Mouse (Mus musculus): ENCODE measurements at regions not wholly inside any gene's neighbourhood (a gene's known extent, or its start where the extent isn't known, plus 50 kb on each side); places are given as distances from the start of the nearest gene placed in this dataset.

DNA sequence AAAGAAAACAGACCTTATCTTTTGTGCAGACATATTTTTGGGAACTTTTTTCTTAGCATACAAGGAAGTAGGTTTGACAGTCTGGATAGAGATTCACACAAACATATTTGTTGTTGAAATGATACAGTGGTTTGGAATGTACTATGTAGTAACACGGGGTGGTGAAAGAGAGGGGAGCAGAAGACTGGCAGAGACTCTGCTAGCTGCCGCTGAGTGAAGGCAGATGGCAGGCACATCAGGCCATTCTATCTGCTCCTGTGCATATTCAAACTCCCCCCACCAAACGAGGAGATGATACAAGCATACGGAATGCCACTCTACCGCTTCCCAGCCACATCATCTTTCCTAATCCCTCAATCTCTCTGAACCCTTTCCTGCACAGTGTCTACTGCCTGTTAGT, 279.1 kb upstream of the Spred2 start:
- Histone ChIP-seq H3K9ac (no peak overlapping the region), H3K9me3 (replicated peaks) (no peaks in the 10 kb centered on the region), H3K4me1 (replicated peaks) (no peaks in the 10 kb centered on the region), H3K36me3 (replicated peaks) (no peaks in the 10 kb centered on the region), H3K27me3 (no peaks in the 10 kb centered on the region), H3K4me3 (replicated peaks) (no peak overlapping the region), H3K4me2 (no peak overlapping the region), H3K27ac (replicated peaks) (no peak overlapping the region)
- WGBS (ENCODE audit: insufficient replicate concordance), result 53% methylated on average over 5 of the region's 5 CpGs
- no peak for ATAC-seq (ENCODE audit: insufficient read depth)

DNA sequence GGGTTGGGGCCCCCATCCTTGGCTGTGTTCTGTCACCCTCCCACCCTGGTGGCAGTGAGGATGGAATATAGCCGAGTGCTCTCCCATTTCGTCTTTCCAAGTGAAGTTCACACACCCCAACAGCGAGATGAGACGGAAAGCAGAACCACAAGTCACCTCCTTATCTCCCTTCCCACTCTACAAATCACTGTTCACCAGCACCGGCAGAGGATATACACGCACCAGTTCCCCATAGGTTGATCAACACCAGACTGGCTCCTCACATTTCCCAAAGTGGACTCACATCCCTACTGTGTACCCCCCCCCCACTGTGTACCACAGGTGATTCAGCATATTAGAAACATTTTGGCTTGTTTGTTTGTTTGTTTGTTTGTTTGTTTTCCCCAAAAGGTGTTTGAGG, 272.7 kb upstream of the Spred2 start:
- Histone ChIP-seq H3K27ac (replicated peaks) (no peak overlapping the region), H3K36me3 (replicated peaks) (no peaks in the 10 kb centered on the region), H3K27me3 (no peaks in the 10 kb centered on the region), H3K9ac (no peak overlapping the region), H3K4me1 (replicated peaks) (no peaks in the 10 kb centered on the region), H3K4me2 (no peak overlapping the region), H3K9me3 (replicated peaks) (no peaks in the 10 kb centered on the region), H3K4me3 (replicated peaks) (no peak overlapping the region)
- WGBS (ENCODE audit: insufficient replicate concordance), result 51% methylated on average over 6 of the region's 6 CpGs
- no peak for ATAC-seq (ENCODE audit: insufficient read depth)

DNA sequence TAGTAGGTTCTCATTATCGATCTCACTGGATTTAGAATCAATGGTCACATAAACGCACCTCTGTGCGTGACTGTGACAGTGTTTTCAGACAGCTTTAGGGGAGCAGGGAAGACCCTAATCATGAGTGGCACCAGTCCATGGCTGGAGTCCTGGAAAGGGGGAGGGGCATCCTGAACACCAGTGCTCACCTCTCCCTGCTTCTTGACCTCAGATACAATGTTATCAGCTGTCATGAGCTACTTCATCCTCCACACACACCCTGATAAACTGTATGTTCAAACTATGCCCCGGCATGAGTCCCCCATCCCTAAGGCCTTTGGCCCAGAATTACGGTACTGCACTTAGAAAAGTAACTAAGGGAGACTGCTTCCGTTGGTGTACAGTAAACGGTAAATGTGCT, 272.2 kb upstream of the Spred2 start:
- H3K36me3 ChIP-seq (replicated peaks), result no peaks in the 10 kb centered on the region
- no peak for ATAC-seq (ENCODE audit: insufficient read depth)
- H3K27ac ChIP-seq (replicated peaks), result no peak overlapping the region
- 74% methylated on average over 7 of the region's 7 CpGs for WGBS (ENCODE audit: insufficient replicate concordance)
- no peak overlapping the region for H3K4me2 ChIP-seq
- no peaks in the 10 kb centered on the region for H3K27me3 ChIP-seq
- H3K9ac ChIP-seq, result no peak overlapping the region
- no peaks in the 10 kb centered on the region for H3K4me1 ChIP-seq (replicated peaks)
- no peak overlapping the region for H3K4me3 ChIP-seq (replicated peaks)
- H3K9me3 ChIP-seq (replicated peaks), result no peaks in the 10 kb centered on the region

DNA sequence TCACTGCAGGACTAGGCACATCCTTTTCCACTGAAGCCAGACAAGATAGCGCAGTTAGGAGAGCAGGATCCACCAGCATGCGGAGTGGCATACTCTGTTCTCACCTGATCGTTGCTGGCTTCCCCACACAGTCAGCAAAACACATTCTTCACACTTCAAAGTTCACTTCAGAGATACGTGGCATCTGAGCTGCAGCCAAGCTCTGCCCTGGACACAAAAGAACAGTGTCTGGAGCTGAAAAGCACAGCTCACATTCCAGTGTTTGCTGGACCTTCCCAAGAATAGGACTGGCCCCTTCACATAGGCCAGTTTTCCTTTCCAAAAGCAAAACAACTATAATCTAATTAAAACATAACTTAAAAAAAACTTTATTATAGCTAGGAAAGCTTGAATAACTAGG, 264.7 kb upstream of the Spred2 start:
- 47% methylated on average over 4 of the region's 4 CpGs for WGBS (ENCODE audit: insufficient replicate concordance)

DNA sequence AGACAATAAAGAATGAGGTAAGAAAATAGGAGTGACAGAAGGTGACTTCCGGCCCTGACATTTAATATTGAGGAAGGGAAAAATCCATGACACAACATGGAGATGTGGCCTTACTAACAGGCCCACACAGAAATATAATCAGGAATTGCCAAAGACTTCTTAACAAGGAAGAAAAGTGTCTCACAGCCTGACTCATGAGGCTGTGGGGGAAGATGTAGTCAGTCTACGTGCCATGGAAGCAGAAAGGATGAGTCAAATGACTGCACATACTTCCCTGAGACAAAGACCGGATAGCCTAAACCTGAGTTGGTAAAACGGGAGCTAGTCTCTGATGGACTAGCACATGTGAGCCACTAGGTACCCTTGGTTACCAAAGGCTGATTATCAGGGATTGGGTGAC, 257.4 kb upstream of the Spred2 start:
- Histone ChIP-seq H3K4me1 (replicated peaks) (no peaks in the 10 kb centered on the region), H3K4me3 (replicated peaks) (no peak overlapping the region), H3K27ac (replicated peaks) (no peak overlapping the region), H3K36me3 (replicated peaks) (no peaks in the 10 kb centered on the region), H3K9me3 (replicated peaks) (no peaks in the 10 kb centered on the region), H3K4me2 (no peak overlapping the region), H3K9ac (no peak overlapping the region), H3K27me3 (no peaks in the 10 kb centered on the region)
- 71% methylated on average over 4 of the region's 4 CpGs for WGBS (ENCODE audit: insufficient replicate concordance)
- ATAC-seq (ENCODE audit: insufficient read depth), result no peak

More for the DNA sequence above, 264.7 kb upstream of the Spred2 start:
- no peak overlapping the region for H3K4me3 ChIP-seq (replicated peaks)
- H3K27ac ChIP-seq (replicated peaks), result no peak overlapping the region
- H3K4me2 ChIP-seq, result no peak overlapping the region
- no peak overlapping the region for H3K9ac ChIP-seq
- ATAC-seq (ENCODE audit: insufficient read depth), result no peak
- H3K36me3 ChIP-seq (replicated peaks), result no peaks in the 10 kb centered on the region
- H3K4me1 ChIP-seq (replicated peaks), result no peaks in the 10 kb centered on the region
- H3K27me3 ChIP-seq, result no peaks in the 10 kb centered on the region
- H3K9me3 ChIP-seq (replicated peaks), result no peaks in the 10 kb centered on the region

DNA sequence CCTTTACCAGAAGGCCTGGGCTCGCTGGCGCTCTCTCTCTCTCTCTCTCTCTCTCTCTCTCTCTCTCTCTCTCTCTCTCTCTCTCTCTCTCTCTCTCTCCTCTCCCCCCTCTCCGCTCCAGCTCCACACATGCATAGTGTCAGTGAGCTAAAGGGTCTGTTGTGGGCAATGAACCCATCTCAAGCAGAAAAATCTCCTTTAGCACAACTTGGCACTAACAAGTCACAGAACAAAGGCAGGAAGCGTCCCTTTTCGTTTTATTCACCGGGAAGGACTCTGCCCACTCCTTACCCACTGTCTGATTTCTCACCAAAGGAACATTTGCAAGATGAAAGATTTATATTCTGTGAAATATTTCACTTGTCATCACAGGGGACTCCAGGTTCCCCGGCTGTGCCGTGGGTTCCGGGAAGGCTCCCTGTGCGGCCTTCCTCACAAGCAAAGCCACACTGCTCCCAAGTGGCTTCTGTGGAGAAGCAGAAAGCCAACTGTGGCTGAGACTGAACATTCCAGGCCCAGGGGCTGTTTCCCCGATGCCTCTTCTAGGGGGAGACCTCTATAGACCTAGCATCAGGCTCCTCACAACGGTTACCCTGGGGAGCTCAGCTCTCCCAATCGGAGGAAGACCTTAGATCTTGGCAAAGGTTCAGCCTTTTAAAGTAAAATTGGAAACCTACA, 253.2 kb upstream of the Spred2 start:
- no peaks in the 10 kb centered on the region for H3K4me1 ChIP-seq (replicated peaks)
- H3K4me2 ChIP-seq, result no peak overlapping the region
- H3K27ac ChIP-seq (replicated peaks), result no peak overlapping the region
- no peaks in the 10 kb centered on the region for H3K36me3 ChIP-seq (replicated peaks)
- no peaks in the 10 kb centered on the region for H3K9me3 ChIP-seq (replicated peaks)
- no peak overlapping the region for H3K4me3 ChIP-seq (replicated peaks)
- H3K9ac ChIP-seq, result no peak overlapping the region
- ATAC-seq (ENCODE audit: insufficient read depth), result no peak
- H3K27me3 ChIP-seq, result no peaks in the 10 kb centered on the region
- WGBS (ENCODE audit: insufficient replicate concordance), result 52% methylated on average over 13 of the region's 13 CpGs

DNA sequence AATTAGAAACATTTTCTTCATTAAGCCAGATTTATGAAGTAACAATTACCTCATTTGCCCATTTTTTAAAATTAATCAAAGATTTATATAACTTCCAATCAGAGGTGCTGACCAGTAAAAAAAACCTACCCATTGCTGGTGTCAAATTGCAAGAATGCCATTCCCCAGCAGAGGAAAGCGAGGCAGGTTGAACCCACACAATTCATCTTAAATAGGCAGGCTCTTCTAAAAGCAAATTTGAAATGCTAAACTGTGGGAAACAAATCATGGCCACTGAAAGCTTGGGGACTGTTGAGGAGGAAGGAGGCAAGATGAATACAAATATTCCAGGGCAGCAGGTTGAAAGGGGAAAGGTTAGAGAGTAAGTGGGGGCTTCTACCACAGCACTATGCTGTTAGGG, 251.2 kb upstream of the Spred2 start:
- 62% methylated on average over 1 of the region's 1 CpGs for WGBS (ENCODE audit: insufficient replicate concordance)
- H3K36me3 ChIP-seq (replicated peaks), result no peaks in the 10 kb centered on the region
- no peak overlapping the region for H3K4me2 ChIP-seq
- H3K9me3 ChIP-seq (replicated peaks), result no peaks in the 10 kb centered on the region
- no peaks in the 10 kb centered on the region for H3K27me3 ChIP-seq
- H3K4me3 ChIP-seq (replicated peaks), result no peak overlapping the region
- H3K27ac ChIP-seq (replicated peaks), result no peak overlapping the region
- H3K9ac ChIP-seq, result no peak overlapping the region
- no peaks in the 10 kb centered on the region for H3K4me1 ChIP-seq (replicated peaks)
- no peak for ATAC-seq (ENCODE audit: insufficient read depth)

DNA sequence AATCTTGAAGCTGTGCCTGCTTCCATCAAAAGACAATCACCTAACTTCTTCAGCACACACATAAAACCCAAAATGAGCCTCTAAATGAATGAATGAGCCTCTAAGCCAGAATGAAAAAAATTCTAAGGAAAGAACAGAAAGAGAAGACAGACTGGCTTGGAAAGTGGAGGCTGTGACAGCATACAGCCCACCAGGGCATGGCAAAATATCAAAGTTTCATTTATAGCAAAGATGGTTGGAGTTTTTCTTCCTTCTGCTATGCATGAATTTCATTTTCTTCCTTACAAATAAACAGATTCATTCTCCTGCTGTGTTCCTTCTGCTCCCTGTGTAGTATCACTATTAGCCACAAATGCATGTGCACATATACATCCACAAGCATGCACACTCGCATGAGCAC, 247.7 kb upstream of the Spred2 start:
- Histone ChIP-seq H3K4me1 (replicated peaks) (no peaks in the 10 kb centered on the region), H3K9me3 (replicated peaks) (no peaks in the 10 kb centered on the region)
- ATAC-seq (ENCODE audit: insufficient read depth), result no peak

DNA sequence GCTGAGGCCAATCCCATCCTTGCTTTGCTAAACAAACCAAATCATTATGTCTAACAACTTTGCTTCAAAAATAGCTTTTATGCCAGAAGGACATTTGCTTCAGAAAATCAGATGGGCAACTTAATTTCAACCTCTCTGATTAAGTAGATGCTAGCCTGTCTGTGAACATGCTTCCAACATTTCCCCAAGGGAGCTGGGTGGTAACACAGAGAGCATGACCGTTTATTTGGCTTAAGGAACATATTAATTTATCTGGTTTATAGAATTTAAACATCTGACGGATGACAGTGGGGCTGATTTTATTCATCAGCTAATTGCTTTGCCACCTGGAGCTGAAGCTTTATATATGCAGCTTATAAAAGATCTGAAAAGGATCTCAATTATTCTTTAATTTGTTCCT, 245.1 kb upstream of the Spred2 start:
- WGBS (ENCODE audit: insufficient replicate concordance), result 50% methylated on average over 2 of the region's 2 CpGs
- H3K4me3 ChIP-seq (replicated peaks), result no peak overlapping the region
- no peak overlapping the region for H3K4me2 ChIP-seq
- H3K36me3 ChIP-seq (replicated peaks), result no peaks in the 10 kb centered on the region
- no peak overlapping the region for H3K27ac ChIP-seq (replicated peaks)
- H3K27me3 ChIP-seq, result no peaks in the 10 kb centered on the region
- no peaks in the 10 kb centered on the region for H3K4me1 ChIP-seq (replicated peaks)
- no peak overlapping the region for H3K9ac ChIP-seq
- ATAC-seq (ENCODE audit: insufficient read depth), result no peak
- no peaks in the 10 kb centered on the region for H3K9me3 ChIP-seq (replicated peaks)

More for the DNA sequence above, 247.7 kb upstream of the Spred2 start:
- H3K27me3 ChIP-seq, result no peaks in the 10 kb centered on the region
- WGBS (ENCODE audit: insufficient replicate concordance), result 63% methylated on average over 1 of the region's 1 CpGs
- no peaks in the 10 kb centered on the region for H3K36me3 ChIP-seq (replicated peaks)
- no peak overlapping the region for H3K4me3 ChIP-seq (replicated peaks)
- no peak overlapping the region for H3K9ac ChIP-seq
- no peak overlapping the region for H3K4me2 ChIP-seq
- H3K27ac ChIP-seq (replicated peaks), result no peak overlapping the region

DNA sequence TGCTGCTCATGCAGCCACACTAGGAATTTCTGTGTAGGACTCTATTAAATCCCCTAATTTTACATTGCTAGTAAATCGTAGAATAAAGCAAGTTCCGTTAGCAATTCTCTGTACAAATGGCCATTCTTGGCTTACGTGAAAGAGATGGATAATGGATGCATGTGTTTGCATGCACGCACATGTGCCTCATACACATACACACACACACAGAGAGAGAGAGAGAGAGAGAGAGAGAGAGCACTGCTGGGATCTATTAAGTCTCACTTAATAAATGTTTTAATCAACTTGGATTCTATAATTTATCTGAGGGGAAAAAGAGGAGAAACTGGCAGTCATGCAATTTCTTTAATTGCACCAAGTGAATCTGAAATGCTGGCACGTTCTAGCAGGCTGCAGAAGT, 244.5 kb upstream of the Spred2 start:
- no peaks in the 10 kb centered on the region for H3K4me1 ChIP-seq (replicated peaks)

DNA sequence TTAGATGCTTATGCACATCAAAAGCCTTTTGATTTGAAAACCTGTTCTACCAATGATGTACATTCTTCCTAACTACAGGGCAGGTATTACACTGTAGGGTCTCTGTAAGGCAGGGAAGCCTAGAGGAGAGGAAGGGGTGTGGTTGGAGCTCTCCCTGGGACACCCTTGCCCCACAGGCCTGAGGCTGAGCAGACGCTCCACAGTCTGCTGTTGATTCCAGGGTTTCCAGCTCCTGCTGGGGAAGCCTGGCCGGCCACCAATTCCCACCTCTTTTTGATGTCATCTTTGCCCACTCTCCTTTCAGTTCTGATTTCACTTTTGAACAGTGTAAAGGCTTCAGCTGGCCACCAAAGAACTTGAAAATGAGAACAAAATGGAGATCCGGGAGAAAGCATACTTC, 223.0 kb upstream of the Spred2 start:
- H3K27ac ChIP-seq (replicated peaks), result no peak overlapping the region
- ATAC-seq (ENCODE audit: insufficient read depth), result no peak
- H3K9me3 ChIP-seq (replicated peaks), result no peaks in the 10 kb centered on the region
- WGBS (ENCODE audit: insufficient replicate concordance), result 67% methylated on average over 3 of the region's 3 CpGs
- no peak overlapping the region for H3K4me3 ChIP-seq (replicated peaks)
- H3K4me1 ChIP-seq (replicated peaks), result no peaks in the 10 kb centered on the region
- H3K27me3 ChIP-seq, result no peaks in the 10 kb centered on the region
- H3K9ac ChIP-seq, result no peak overlapping the region
- no peak overlapping the region for H3K4me2 ChIP-seq
- no peaks in the 10 kb centered on the region for H3K36me3 ChIP-seq (replicated peaks)

More for the DNA sequence above, 244.5 kb upstream of the Spred2 start:
- Histone ChIP-seq H3K4me3 (replicated peaks) (no peak overlapping the region), H3K9me3 (replicated peaks) (no peaks in the 10 kb centered on the region), H3K27ac (replicated peaks) (no peak overlapping the region), H3K36me3 (replicated peaks) (no peaks in the 10 kb centered on the region), H3K4me2 (no peak overlapping the region), H3K27me3 (no peaks in the 10 kb centered on the region), H3K9ac (no peak overlapping the region)
- WGBS (ENCODE audit: insufficient replicate concordance), result 70% methylated on average over 5 of the region's 5 CpGs
- ATAC-seq (ENCODE audit: insufficient read depth), result no peak

DNA sequence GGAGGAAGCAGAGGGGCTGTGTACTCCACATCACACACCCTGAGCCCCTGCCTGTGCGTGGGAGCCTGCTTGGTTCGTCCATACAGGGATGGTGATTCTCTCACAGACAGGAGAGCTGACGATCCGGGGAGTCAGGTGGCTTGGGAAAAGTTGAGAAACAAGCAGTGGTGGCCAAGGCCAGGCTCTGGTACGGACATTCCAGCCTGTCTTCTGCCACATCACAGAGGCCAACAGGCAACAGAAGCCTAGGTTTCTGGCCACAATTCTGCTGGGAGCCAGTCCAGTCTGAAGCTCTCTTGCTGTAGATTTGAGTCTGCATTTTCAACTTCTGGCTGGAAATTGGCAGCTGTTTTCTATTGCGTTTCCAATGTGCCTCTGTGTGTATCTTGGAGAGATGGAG, 215.4 kb upstream of the Spred2 start:
- no peak overlapping the region for H3K27ac ChIP-seq (replicated peaks)
- no peaks in the 10 kb centered on the region for H3K4me1 ChIP-seq (replicated peaks)
- no peak overlapping the region for H3K9ac ChIP-seq
- H3K36me3 ChIP-seq (replicated peaks), result no peaks in the 10 kb centered on the region
- 52% methylated on average over 6 of the region's 6 CpGs for WGBS (ENCODE audit: insufficient replicate concordance)
- no peaks in the 10 kb centered on the region for H3K27me3 ChIP-seq
- H3K4me3 ChIP-seq (replicated peaks), result no peak overlapping the region
- no peak for ATAC-seq (ENCODE audit: insufficient read depth)
- no peak overlapping the region for H3K4me2 ChIP-seq
- H3K9me3 ChIP-seq (replicated peaks), result no peaks in the 10 kb centered on the region

Measured in liver, embryonic 15.5 days (tissue).